Mouse (Mus musculus): ENCODE results near the gene Olfr643. TPM values are rescaled to one million over a fixed set of nuclear protein-coding genes. Genes with fewer than 3 reads are reported as not detected.
"Not testable (repeated sequence)": the region's sequence is repeated elsewhere in the genome, so short reads cannot be mapped to it uniquely, and the experiment has no call there.

Gene Olfr643
- polyA plus RNA-seq, 1 experiment, result not detected

GRCm38 (mm10) chr7:104059215-104059614 is 78.0 kb downstream of the Olfr643 start:
- Histone ChIP-seq H3K27ac (replicated peaks; ENCODE audit: low read depth, low read length) (no peak overlapping the region), H3K4me1 (ENCODE audit: control insufficient read depth, insufficient read depth, insufficient read length, low read length) (no peaks in the 10 kb centered on the region), H3K4me3 (ENCODE audit: insufficient read depth, low read depth, low read length) (no peak overlapping the region)

- H3K4me3 ChIP-seq (ENCODE audit: insufficient read depth, low read depth, low read length), result no peak within 1 kb of the TSS
- H3K27ac ChIP-seq (replicated peaks; ENCODE audit: low read depth, low read length), result no peak within 1 kb of the TSS
- H3K4me1 ChIP-seq (ENCODE audit: control insufficient read depth, insufficient read depth, insufficient read length, low read length), result no peaks in the 10 kb centered on the region
Measured at GRCm38 (mm10) chr7:104052566-104052965, 84.6 kb downstream of the Olfr643 start, which contains the start of gene Olfr642. Gene Olfr642, minus strand, starts transcription at chr7:104052666.

GRCm38 (mm10) chr7:104050745-104051144 is 86.5 kb downstream of the Olfr643 start:
- Histone ChIP-seq H3K4me3 (ENCODE audit: insufficient read depth, low read depth, low read length) (no peak overlapping the region), H3K4me1 (ENCODE audit: control insufficient read depth, insufficient read depth, insufficient read length, low read length) (no peaks in the 10 kb centered on the region), H3K27ac (replicated peaks; ENCODE audit: low read depth, low read length) (no peak overlapping the region)

GRCm38 (mm10) chr7:104035145-104035544 is 102.1 kb downstream of the Olfr643 start, which contains the start of gene Olfr641:
Gene Olfr641, plus strand, starts transcription at chr7:104035445.
- no peak within 1 kb of the TSS for H3K4me3 ChIP-seq (ENCODE audit: insufficient read depth, low read depth, low read length)
- H3K27ac ChIP-seq (replicated peaks; ENCODE audit: low read depth, low read length), result no peak within 1 kb of the TSS
- no peaks in the 10 kb centered on the region for H3K4me1 ChIP-seq (ENCODE audit: control insufficient read depth, insufficient read depth, insufficient read length, low read length)

- no peak overlapping the region for H3K4me3 ChIP-seq (ENCODE audit: insufficient read depth, low read depth, low read length)
Measured at GRCm38 (mm10) chr7:104026978-104027377, 110.2 kb downstream of the Olfr643 start.

GRCm38 (mm10) chr7:104025473-104025872 is 111.7 kb downstream of the Olfr643 start, which contains the start of gene Olfr640:
Gene Olfr640, minus strand, starts transcription at chr7:104025573.
- H3K4me1 ChIP-seq (ENCODE audit: control insufficient read depth, insufficient read depth, insufficient read length, low read length), result no peaks in the 10 kb centered on the region
- no peak within 1 kb of the TSS for H3K27ac ChIP-seq (replicated peaks; ENCODE audit: low read depth, low read length)
- no peak within 1 kb of the TSS for H3K4me3 ChIP-seq (ENCODE audit: insufficient read depth, low read depth, low read length)

More at GRCm38 (mm10) chr7:104026978-104027377, 110.2 kb downstream of the Olfr643 start:
- H3K4me1 ChIP-seq (ENCODE audit: control insufficient read depth, insufficient read depth, insufficient read length, low read length), result no peaks in the 10 kb centered on the region
- no peak overlapping the region for H3K27ac ChIP-seq (replicated peaks; ENCODE audit: low read depth, low read length)

GRCm38 (mm10) chr7:104021651-104022050 is 115.6 kb downstream of the Olfr643 start:
- Histone ChIP-seq H3K4me1 (ENCODE audit: control insufficient read depth, insufficient read depth, insufficient read length, low read length) (no peaks in the 10 kb centered on the region), H3K4me3 (ENCODE audit: insufficient read depth, low read depth, low read length) (no peak overlapping the region), H3K27ac (replicated peaks; ENCODE audit: low read depth, low read length) (no peak overlapping the region)

- no peaks in the 10 kb centered on the region for H3K4me1 ChIP-seq (ENCODE audit: control insufficient read depth, insufficient read depth, insufficient read length, low read length)
- no peak overlapping the region for H3K27ac ChIP-seq (replicated peaks; ENCODE audit: low read depth, low read length)
- no peak overlapping the region for H3K4me3 ChIP-seq (ENCODE audit: insufficient read depth, low read depth, low read length)
Measured at GRCm38 (mm10) chr7:104018953-104019352, 118.3 kb downstream of the Olfr643 start.

GRCm38 (mm10) chr7:104017203-104017602 is 120.0 kb downstream of the Olfr643 start, which contains the start of gene Olfr639:
Gene Olfr639, minus strand, starts transcription at chr7:104017303.
- H3K4me1 ChIP-seq (ENCODE audit: control insufficient read depth, insufficient read depth, insufficient read length, low read length), result no peaks in the 10 kb centered on the region
- no peak within 1 kb of the TSS for H3K27ac ChIP-seq (replicated peaks; ENCODE audit: low read depth, low read length)
- H3K4me3 ChIP-seq (ENCODE audit: insufficient read depth, low read depth, low read length), result no peak within 1 kb of the TSS

- Histone ChIP-seq H3K4me1 (ENCODE audit: control insufficient read depth, insufficient read depth, insufficient read length, low read length) (no peaks in the 10 kb centered on the region), H3K4me3 (ENCODE audit: insufficient read depth, low read depth, low read length) (no peak overlapping the region), H3K27ac (replicated peaks; ENCODE audit: low read depth, low read length) (no peak overlapping the region)
Measured at GRCm38 (mm10) chr7:103999124-103999523, 138.1 kb downstream of the Olfr643 start.

- Histone ChIP-seq H3K4me3 (ENCODE audit: insufficient read depth, low read depth, low read length) (no peak within 1 kb of the TSS), H3K27ac (replicated peaks; ENCODE audit: low read depth, low read length) (no peak within 1 kb of the TSS), H3K4me1 (ENCODE audit: control insufficient read depth, insufficient read depth, insufficient read length, low read length) (no peaks in the 10 kb centered on the region)
Measured at GRCm38 (mm10) chr7:103998446-103998845, 138.8 kb downstream of the Olfr643 start, which contains the start of gene Olfr638. Gene Olfr638, plus strand, starts transcription at chr7:103998746.

GRCm38 (mm10) chr7:103971782-103972181 is 165.4 kb downstream of the Olfr643 start:
- no peaks in the 10 kb centered on the region for H3K4me1 ChIP-seq (ENCODE audit: control insufficient read depth, insufficient read depth, insufficient read length, low read length)
- no peak overlapping the region for H3K4me3 ChIP-seq (ENCODE audit: insufficient read depth, low read depth, low read length)
- H3K27ac ChIP-seq (replicated peaks; ENCODE audit: low read depth, low read length), result no peak overlapping the region

GRCm38 (mm10) chr7:103970852-103971251 is 166.4 kb downstream of the Olfr643 start, which contains the start of gene Olfr635:
Gene Olfr635, plus strand, starts transcription at chr7:103971152.
- no peak within 1 kb of the TSS for H3K4me3 ChIP-seq (ENCODE audit: insufficient read depth, low read depth, low read length)

GRCm38 (mm10) chr7:103966873-103967272 is 170.3 kb downstream of the Olfr643 start:
- H3K27ac ChIP-seq (replicated peaks; ENCODE audit: low read depth, low read length), result not testable (repeated sequence)

More at GRCm38 (mm10) chr7:103970852-103971251, 166.4 kb downstream of the Olfr643 start, which contains the start of gene Olfr635:
- no peak within 1 kb of the TSS for H3K27ac ChIP-seq (replicated peaks; ENCODE audit: low read depth, low read length)
- no peaks in the 10 kb centered on the region for H3K4me1 ChIP-seq (ENCODE audit: control insufficient read depth, insufficient read depth, insufficient read length, low read length)

More at GRCm38 (mm10) chr7:103966873-103967272, 170.3 kb downstream of the Olfr643 start:
- H3K4me1 ChIP-seq (ENCODE audit: control insufficient read depth, insufficient read depth, insufficient read length, low read length); H3K4me3 ChIP-seq (ENCODE audit: insufficient read depth, low read depth, low read length): not testable (repeated sequence)

Measured in brown adipose tissue, adult 24 weeks (tissue).